Mouse (Mus musculus): ENCODE data around the gene 1700017D01Rik. TPM values are rescaled to one million over a fixed set of nuclear protein-coding genes. Genes with fewer than 3 reads are reported as not detected.
"Not testable (repeated sequence)": the region's sequence is repeated elsewhere in the genome, so short reads cannot be mapped to it uniquely, and the experiment has no call there.

Gene 1700017D01Rik
- total RNA-seq (2021), result not detected
- long read RNA-seq, experiment 1, result 0 reads
- long read RNA-seq, experiment 2, partial matches to known transcripts, result 0 of 2 reads
- long read RNA-seq, experiment 2, other reads (novel, unspliced or antisense), result 2 of 2 reads

DNA sequence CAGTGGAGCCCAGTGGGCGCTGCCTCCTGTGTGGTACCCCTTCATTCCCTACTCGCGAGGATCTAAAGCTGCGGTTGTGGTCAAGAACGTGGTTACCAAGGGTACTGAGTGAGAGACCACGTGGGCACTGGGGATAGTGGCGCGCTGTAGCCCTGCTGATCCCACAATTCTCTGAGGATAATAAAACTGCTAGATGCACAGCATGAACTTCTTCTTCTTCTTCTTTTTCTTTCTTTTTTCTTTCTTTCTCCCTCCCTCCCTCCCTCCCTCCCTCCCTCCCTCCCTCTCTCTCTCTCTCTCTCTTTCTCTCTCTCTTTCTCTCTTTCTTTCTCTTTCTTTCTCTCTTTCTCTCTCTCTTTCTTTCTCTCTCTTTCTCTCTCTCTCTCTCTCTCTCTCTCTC, at the start of gene 1700017D01Rik:
Gene 1700017D01Rik (minus strand): TSS at position 101 of the 400 bp plus-strand sequence.
- DNase-seq, result not testable (repeated sequence)

DNA sequence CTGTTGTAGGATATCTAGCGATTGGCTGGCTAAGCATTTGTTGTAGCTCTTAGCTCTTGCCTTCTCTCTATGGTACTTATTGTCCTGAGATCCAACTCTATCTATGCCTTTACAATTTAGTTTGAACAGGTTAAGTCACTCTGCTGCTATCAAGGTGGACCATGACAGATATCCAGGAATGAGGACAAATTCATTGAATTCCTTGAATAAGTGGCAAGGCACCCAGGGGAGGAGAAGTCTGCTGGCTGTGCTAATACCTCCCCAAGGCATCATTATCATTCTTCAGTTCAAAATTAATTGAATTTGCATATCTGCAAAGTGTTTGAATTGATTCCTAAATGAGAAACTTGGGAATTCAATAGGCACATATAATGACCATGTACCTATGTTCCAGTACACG, 46.8 kb upstream of the 1700017D01Rik start:
- DNase-seq, result no peak

DNA sequence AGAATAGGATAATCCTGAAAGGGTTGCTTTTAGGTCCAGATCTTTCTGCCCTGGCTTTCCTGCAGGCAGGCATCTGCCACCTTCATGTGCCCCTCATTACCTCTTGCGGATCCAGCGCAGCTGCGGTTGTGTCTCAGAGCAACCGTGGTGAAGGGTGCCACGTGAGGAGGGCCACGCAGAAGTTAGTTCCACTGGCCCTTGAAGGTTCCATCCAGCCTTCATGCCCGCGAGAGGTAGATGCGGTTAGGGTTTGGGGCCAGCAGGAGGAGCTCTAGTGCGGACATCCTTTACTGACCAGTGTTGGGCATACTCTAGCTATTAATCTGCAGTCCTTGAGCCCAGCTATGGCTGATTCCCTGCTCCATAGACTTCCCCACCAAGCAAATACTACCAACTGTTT, 34.5 kb upstream of the 1700017D01Rik start, which contains the start of gene 1700025F22Rik:
Gene 1700025F22Rik (minus strand): TSS at position 149 of the 400 bp plus-strand sequence.
- DNase-seq, result peak; percentile 7

DNA sequence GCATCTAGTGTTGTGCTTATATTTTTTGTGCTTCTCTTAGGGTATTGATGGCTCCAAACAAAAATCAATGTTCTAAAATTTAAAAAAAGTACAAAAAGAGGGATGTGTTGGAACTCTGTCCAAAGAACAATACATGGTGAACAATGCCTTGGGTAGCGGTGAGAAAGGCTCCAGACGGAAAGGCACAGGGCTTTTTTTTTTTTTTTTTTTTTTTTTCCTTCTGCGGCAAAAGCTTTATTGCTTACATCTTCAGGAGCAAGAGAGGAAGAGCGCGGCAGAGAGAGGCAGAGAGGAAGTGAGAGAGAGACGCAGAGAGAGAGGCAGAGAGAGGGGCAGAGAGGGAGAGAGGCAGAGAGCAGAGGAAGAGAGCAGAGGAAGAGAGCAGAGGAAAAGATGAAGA, 27.2 kb upstream of the 1700017D01Rik start:
- DNase-seq, result not testable (repeated sequence)

DNA sequence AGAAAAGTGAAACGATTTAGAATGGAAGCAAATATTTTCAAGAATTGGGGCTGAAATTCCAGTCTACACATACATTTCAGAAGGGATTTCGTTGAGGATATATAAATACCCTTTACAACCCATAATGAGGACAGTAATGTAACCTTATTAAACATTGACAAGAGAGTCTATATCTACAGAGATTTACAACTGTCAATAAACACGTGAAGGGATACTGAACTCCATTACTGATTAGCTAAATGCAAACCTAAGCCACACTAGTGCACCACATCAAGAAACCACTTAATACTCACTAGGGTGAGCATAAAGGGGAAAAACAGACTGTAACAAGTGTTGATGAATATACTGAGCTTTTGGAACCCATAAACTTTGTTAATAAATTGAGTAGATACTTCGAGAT, 4.7 kb upstream of the 1700017D01Rik start:
- DNase-seq, result no peak

DNA sequence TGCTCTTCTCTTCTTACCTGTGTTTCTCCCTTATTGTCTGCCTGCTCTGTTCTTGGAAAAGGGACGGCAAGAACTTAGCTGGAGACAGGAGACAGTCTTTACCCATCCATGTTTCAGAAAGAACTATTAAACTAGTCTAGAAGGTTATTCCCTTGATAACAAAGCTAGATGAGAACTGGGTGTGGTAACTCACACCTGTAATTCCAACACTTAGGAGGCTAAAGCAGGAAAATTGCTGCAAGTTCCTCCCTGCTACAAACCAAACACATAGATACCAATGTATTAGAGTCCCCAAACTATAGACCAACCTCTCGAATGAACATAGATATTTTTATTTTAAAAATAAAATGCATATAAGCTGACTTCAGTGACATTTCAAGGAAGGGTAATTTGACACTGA, 4.2 kb upstream of the 1700017D01Rik start:
- no peak for DNase-seq

DNA sequence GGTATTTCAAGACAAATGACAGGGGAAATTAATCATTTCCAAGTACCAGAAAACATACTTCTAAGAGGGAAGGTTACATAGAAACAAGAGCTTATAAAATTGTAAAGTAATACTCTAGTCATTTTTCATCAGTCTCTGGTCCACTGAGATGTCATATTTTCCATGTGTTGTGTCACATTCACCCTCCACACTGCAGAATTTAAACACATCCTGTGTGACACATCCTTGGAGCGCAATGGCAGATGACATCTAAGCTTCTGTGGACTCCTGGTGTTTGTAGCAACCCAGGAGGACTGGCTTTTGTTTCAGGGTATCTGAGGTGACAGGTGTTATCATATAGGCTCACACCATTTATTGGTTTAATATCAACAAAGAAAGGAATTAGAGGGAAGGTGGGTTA, 974 bp downstream of the 1700017D01Rik start:
- no peak for DNase-seq

DNA sequence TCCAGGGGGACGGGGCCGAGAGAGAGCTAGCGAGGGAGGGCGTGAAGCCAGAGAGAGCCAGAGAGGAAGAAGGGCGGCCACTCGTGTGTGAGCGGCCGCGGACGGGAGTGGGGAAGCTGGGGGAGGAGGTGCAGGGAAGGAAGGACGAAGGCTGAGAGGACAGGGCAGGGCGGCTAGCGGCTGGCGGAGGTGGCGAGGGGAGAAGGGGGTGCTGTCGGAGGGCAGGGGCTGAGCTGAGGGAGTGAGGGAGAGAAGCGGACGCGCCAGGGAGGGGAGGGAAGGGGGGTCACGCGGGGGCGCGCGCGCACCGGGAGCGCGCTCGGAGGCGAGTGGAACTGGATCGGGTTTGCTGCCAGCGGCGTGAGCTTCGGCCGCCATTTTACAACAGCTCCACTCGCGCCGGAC, 9.7 kb downstream of the 1700017D01Rik start:
- DNase-seq, result peak; percentile 15

DNA sequence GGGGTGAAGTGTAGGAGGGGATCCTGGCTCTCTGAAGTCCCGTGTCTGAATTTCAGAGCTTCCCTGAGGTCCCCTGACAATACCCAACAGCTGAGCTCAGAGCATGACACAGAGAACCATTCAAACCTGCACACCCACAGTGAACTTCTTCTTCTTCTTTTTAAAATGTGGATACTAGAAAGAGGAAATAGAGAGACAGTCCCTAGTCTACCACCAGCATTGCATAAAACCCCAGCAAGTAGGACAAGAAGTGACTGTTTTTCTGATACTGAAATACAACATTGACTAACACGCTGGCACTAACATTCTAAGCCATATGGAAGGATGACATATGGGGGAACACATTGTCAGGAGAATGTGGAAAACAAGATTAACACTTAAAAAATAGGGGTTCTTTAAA, 11.3 kb downstream of the 1700017D01Rik start:
- no peak for DNase-seq

DNA sequence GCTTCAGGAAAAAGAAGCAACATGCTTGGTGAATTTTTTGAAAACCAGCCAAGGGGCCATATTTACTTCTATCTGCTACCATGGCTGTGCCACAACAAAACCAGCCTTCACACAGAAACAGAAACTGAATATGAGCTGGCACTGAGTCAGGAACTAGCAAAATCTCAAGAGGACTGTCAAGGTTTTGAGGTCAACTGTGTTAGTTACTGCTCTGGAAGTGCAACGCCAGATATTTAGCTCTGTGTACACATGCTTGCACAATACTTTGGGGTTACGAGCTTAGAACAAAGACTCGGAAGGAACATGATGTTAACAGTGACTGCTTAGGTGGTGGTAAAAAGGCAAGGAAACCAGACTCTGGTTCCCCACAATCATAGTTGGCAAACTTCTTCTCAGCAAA, 22.9 kb downstream of the 1700017D01Rik start:
- DNase-seq, result peak; percentile 47

DNA sequence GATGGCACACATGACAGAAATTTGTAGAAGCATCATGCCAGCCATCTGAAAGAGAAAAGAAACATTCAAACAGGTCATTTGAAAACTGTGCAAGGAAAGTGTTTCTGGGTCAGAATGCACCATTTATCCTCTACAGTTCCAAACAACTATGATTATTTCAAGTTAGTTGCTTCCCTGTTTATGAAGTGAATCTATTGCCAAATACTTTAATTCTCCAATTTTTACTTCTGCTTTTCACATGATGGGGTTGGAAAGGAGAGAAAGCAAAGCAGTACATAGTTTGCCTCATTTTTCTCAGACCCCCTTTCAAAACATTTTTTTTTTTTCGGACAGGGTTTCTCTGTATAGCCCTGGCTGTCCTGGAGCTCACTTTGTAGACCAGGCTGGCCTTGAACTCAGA, 28.8 kb downstream of the 1700017D01Rik start:
- no peak for DNase-seq

DNA sequence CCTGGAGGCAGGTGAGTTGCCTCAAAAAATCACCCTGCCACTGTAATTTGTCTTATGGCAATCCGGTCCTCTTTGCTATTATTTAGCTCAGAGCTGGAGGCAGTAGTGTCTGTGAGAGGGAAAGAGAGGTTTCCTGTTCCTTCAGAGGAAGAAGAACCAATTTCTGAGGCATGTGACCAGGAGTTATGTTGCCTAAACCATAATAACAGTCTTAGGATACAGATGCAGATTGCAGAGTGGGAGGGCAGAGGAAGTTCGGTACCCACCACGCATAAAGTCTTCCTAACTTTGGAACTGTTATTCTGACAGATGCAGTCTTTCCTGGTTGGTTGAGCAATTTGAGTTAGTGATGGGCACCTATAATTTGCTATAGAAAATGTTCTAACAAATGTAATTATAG, 32.3 kb downstream of the 1700017D01Rik start:
- no peak for DNase-seq

DNA sequence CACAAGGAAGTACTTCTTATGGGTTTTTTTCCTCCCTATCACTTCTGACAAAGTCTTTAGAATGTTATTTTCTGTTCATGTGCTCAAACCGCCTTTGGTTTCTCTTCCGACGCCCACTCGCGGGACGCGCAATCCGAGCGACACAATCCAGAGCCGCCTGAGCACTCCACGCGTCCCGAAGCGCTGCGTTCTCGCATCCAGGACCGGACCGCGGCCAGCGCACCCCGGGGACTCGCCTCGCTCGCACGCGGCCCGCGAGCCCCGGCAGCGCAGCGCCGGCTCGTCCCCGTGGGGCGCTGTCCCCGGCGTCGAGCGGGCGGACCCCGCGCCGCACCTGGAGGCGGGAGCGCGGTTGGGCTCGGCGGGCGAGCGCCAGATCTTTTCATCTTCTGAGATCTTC, 38.5 kb downstream of the 1700017D01Rik start:
- peak; percentile 5 for DNase-seq

DNA sequence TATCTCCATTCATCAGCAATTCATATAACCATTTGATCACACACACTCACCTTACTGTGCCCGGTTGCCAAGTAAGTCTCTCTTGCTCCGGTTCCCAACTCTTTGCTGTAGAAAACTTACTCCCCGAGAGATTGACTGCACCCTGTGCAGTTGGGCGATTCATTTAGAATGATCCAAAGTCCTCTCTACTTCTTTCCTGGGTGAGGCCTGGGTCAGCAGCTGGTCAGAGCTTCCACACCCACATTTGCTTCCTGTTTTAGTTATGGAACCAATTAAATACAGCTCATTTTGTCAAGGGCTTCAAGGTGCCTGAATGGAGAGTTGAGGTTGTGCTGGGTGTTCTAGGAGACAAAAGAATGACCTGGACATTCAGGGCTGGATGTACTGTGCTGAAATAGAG, 49.7 kb downstream of the 1700017D01Rik start, which contains the start of gene Ms4a8a:
Gene Ms4a8a (minus strand): TSS at position 169 of the 400 bp plus-strand sequence.
- DNase-seq, result no peak

DNA sequence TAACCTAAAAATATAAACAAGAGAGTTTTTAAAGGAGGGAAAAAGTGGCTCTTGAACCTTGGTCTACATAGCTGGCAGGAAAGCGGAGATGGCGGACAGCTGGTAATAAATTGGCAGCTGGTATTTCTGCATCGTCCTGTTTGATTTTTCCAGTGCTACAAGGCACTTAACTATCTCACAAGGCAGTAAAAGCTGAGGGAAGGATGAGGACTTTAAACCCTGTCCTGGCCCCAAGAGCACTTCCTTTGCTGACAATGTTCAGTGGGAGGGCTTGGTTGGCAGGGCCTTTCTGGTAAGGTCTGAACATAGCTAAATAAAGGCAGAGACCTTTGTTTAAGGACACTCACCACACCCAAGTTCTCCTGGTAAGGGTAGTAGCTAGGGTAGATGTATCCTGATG, 60.3 kb downstream of the 1700017D01Rik start:
- no peak for DNase-seq

DNA sequence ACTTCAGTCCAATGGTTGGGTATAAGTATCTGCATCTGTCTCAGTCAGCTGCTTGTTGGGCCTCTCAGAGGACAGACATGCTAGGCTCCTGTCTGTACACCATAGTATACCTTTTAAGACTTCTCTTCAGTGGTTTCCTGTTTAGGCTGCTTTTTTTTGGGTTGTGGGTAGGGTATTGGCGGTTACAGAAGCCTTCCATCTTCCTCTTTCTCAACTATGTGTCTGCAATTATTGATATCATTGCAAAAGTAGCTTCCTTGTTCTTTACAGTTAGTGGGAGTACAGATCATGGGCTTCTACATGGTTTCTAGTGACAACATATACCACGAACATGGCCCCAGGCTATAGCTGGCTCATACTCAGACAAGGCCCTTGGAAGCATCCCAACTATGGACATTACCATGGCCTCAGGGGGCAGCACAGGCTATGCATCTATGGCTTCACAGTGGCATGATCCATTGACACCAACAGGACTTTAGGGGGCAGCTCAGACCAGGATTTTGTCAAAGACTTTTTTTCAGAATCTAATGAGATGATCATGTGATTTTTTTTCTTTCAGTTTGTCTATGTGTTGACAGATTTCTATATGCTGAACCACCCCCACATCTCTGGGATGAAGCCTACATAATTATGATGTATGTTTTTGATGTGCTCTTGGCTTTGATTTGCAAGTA, 65.3 kb downstream of the 1700017D01Rik start:
- DNase-seq, result no peak

DNA sequence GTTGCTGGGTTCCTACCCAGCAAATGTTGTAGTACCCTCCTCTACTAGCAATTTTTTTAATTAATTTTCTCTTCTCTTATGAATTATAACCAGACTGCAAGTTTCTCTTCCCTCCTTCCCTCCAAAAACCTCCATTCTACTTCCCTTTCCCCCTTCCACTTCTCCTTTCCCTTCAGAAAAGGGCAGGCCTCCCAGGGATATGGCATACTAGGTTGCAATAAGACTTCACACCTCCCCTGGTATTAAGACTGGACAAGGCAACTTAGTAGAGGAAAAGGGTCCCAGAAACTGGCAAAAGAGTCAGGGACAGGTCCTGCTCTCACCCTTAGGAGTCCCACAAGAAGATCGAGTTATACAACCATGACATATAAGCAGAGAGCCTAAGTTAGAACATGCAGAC, 69.8 kb downstream of the 1700017D01Rik start:
- DNase-seq, result no peak

DNA sequence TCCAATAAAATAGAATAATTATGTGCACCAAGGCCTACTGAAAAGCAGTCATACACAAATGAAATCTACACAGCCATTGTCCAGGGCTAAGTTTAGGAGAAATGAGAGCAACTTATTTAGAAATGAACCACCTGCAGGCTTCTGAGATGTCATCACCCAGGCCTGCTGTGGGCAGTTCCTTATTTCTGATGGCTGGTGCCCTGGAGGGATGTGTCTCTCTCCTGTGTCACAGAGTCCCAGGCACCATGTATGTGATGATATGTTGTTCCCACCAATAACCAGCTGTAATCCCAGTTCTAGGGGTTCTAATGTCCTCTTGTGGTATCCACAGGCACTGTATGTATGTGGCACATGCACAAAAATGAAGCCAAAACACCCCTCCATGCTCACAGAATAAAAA, 70.7 kb downstream of the 1700017D01Rik start:
- DNase-seq, result no peak

DNA sequence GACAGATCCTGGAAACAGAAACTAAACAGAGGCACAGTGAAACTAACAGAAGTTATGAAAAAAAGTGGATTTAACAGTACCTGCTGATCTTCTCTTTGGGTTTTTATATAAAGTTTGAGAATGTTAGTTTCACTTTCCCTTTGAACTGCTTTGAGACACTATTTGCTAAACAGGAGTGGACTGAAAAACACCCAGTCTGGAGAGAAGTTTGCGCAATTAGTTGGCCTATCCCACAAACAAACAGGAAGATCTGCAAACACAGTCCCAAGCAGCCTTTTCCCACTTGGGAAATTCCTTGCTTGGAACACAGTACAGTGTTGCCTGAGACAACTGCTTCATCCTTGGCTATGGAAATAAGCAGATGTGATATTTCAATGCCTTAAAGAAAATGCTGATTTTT, 75.0 kb downstream of the 1700017D01Rik start:
- not testable (repeated sequence) for DNase-seq

DNA sequence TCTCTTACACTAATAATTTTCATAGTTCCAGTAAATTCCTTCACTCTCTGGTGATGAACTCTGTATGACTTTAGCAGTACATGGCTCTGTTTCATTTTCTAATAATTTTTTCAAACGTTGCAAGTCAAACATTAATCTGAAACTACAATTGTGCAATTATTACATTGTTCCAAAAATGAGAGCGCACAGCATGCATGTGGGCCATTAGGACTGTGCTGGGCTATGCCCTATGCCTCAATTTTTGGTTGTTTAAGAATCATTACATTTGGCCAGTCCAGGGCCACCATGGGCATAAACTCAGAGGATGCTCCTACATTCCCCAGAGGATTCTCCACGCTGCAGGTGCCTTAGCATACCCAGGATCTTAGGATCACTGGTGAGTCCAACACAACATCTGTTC, 77.4 kb downstream of the 1700017D01Rik start:
- no peak for DNase-seq

DNA sequence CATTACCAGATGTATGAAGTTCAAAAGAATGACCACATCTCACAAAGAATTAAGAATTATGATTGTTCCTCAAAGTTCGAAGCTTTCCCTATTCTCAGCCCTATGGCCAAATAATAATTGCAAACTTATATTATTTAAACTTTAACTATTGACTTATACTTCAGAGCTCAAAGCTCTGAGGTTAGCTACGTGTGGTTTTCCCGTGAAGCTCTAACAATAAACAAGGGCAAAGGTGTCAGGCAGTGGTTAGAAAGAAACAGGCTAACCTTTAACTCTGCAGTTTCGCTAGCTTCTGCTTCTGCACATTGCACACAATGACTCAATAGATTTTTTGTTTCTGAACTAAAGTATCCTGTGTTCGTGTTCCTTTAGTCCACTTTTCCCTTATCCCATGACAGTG, 77.8 kb downstream of the 1700017D01Rik start:
- no peak for DNase-seq

DNA sequence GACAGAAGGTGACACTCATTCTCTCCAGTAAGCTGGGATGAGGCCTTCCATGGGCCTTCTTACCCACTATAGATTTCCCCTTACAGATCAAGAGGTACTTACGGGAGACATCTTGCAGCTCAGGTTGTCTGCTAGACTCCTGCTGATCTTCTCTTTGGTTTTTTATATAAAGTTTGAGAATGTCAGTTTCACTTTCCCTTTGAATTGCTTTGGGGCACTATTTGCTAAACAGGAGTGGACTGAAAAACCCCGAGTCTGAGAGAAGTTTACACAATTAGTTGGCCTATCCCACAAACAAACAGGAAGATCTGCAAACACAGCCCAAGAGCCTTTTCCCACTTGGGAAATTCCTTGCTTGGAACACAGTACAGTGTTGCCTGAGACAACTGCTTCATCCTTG, 80.4 kb downstream of the 1700017D01Rik start:
- DNase-seq, result no peak

DNA sequence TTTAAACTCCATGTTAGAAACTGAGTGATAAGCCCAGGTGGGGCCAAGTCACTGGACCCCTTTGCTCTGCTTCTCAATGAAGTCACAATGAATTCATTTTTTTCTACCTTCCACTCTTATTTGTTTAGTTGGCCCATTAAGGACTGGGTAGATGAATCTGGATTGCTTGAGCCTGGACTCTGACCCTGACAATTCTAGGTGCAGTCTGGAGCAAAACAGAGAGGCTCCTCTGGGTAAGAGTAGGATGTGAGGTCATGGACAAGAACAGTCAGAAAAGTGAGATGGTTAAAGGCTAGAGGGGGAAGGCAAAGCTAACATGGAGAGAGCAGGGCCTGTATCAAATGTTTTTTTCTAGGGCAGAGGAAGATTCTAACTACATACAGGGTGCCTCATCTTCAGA, 81.2 kb downstream of the 1700017D01Rik start:
- no peak for DNase-seq

DNA sequence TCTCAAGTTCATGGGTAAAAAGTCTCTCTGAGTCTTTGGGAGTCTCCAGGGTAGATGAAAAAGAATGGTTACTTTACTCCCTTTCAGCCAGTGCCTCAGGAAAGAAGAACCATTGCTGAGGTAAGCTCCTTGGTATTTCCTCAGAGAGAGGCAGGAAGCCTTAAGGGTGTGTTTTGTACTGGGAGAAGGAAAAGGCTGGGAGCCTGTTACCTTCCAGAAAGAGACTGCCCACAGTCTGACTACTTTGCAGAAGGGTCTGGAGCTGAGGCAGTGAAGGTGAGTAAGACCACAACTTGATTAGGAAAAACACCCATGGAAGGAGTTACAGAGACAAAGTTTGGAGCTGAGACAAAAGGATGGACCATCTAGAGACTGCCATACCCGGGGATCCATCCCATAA, 82.2 kb downstream of the 1700017D01Rik start:
- DNase-seq, result no peak
